Mouse (Mus musculus) embryonic facial prominence, embryonic 15.5 days (tissue): ENCODE data around the gene Dhps. TPM values are rescaled to one million over a fixed set of nuclear protein-coding genes. Genes with fewer than 3 reads are reported as not detected.

ENCODE experiments used
- ATAC-seq: fragments of 200-750 bp; cut with Nextera tagmentation; 2 replicates; pipeline ENCODE4 v1.8.0; 2017; ENCODE audit warnings: low read depth, moderate TSS enrichment; ENCODE audit not compliant: insufficient number of reproducible peaks, low FRiP score, low TSS enrichment
- H3K27ac ChIP-seq: fragments of 300-500 bp; sonication (generic); replicated peaks from 2 replicates; pipeline ENCODE4 v1.5.1; 2015; ENCODE audit warnings: mild to moderate bottlenecking, inconsistent platforms
- H3K27me3 ChIP-seq: fragments of 300-500 bp; sonication (generic); 2 replicates; pipeline ENCODE4 v1.6.1; 2015; ENCODE audit warnings: inconsistent platforms
- H3K36me3 ChIP-seq: fragments of 300-500 bp; sonication (generic); 2 replicates; pipeline ENCODE4 v1.6.1; 2015; ENCODE audit warnings: mild to moderate bottlenecking, inconsistent platforms
- H3K4me1 ChIP-seq: fragments of 300-500 bp; sonication (generic); 2 replicates; pipeline ENCODE4 v1.6.1; 2015; ENCODE audit warnings: inconsistent platforms
- H3K4me2 ChIP-seq: fragments of 300-500 bp; sonication (generic); replicated peaks from 2 replicates; pipeline ENCODE4 v1.6.1; 2015; ENCODE audit warnings: mild to moderate bottlenecking, inconsistent platforms
- H3K4me3 ChIP-seq: fragments of 300-500 bp; sonication (generic); replicated peaks from 2 replicates; pipeline ENCODE4 v1.5.1; 2015; ENCODE audit warnings: mild to moderate bottlenecking, inconsistent platforms
- H3K9ac ChIP-seq: fragments of 300-500 bp; sonication (generic); 2 replicates; pipeline ENCODE4 v1.6.1; 2015; ENCODE audit warnings: inconsistent platforms
- H3K9me3 ChIP-seq: fragments of 300-500 bp; sonication (generic); replicated peaks from 2 replicates; pipeline ENCODE4 v1.6.1; 2016; ENCODE audit warnings: inconsistent platforms
- WGBS: fragments of 180-500 bp; shearing (Covaris S2); methylation state at CpG from one replicate; pipeline ENCODE4 v1.1.7; 2015; 5-methylcytosine and 5-hydroxymethylcytosine counted together
- polyA plus RNA-seq: library from polyadenylated mRNA; unstranded; fragments of >200 nt; fragmentation: Nextera tagmentation; extraction: Ambion mirVana; gene quantifications from 2 replicates; pipeline ENCODE4 v1.2.1, GENCODE M21; 2015

The Dhps gene
- polyA plus RNA-seq, 1 experiment from 2014 or later: 57.9 TPM

- ATAC-seq: no peak
- WGBS: 4% methylated on average over 12 of the region's 12 CpGs
- Histone ChIP-seq H3K4me1 (peaks cover 26% of the 10 kb centered on the region), H3K27me3 (no peaks in the 10 kb centered on the region), H3K4me3 (peak overlapping the region; percentile 82), H3K27ac (peak overlapping the region; percentile 100), H3K9ac (peak overlapping the region; percentile 66), H3K9me3 (no peaks in the 10 kb centered on the region), H3K4me2 (peak overlapping the region; percentile 87), H3K36me3 (peaks cover 35% of the 10 kb centered on the region)
Measured at GRCm38 (mm10) chr8:85035165-85035727, 36.3 kb upstream of the Dhps start.

DNA sequence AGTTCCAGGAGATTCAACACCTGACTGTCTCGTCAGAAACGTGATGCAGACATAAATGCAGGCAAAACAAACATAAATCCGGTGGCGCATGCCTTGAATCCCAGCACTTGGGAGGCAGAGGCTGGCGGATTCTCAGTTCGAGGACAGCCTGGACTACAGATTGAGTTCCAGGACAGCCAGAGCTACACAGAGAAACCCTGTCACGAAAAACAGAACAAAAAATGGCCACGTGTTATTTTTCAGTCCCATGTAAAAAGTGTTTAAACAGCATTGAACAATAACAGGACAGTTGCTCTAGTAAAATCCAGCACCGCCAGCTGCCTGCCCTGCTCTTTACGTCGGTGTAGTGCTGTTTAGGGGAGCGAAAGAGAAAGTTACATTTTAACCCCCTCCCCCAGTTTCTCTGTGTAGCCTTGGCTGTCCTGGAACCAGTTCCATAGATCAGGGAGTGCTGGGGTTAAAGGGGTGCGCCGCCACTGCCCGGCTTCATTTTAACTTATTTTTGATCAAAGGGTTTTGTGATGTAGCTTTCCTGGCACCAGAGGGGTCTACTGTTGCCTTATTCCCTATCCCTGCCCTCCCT, 35.7 kb upstream of the Dhps start:
- ATAC-seq: 0 out of 2 replicates have a peak, but pooled peaks have one; percentile 2
- no peaks in the 10 kb centered on the region for H3K27me3 ChIP-seq
- H3K4me3 ChIP-seq: peak overlapping the region; percentile 82
- peak overlapping the region; percentile 66 for H3K9ac ChIP-seq
- peaks cover 36% of the 10 kb centered on the region for H3K36me3 ChIP-seq
- peaks cover 26% of the 10 kb centered on the region for H3K4me1 ChIP-seq
- H3K9me3 ChIP-seq: no peaks in the 10 kb centered on the region
- peak overlapping the region; percentile 87 for H3K4me2 ChIP-seq
- WGBS: under 1% methylated on average over 15 of the region's 15 CpGs
- H3K27ac ChIP-seq: peak overlapping the region; percentile 100

DNA sequence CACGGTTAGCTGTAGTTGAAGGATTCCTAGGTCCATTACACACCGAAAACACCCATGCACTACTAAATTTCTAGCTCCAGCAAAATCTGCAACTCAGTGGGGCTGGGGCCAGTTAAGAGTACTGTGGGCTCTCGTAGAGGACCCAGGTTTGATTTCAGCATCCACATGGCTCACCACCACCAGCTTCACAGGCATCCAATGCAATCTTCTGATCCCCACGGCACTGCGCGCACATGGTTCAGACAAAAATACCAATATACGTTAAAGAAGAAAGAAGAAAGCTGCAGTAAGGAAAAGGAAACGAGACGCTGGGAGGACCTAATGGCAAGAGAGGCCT, 35.2 kb upstream of the Dhps start:
- Histone ChIP-seq H3K36me3 (peaks cover 37% of the 10 kb centered on the region), H3K27ac (peak overlapping the region; percentile 100), H3K27me3 (no peaks in the 10 kb centered on the region), H3K4me3 (peak overlapping the region; percentile 82), H3K4me2 (peak overlapping the region; percentile 87), H3K9ac (peak overlapping the region; percentile 66), H3K4me1 (peaks cover 28% of the 10 kb centered on the region), H3K9me3 (no peaks in the 10 kb centered on the region)
- under 1% methylated on average over 9 of the region's 9 CpGs for WGBS
- ATAC-seq: peak; percentile 9; the same call in 1 of the 2 replicates

DNA sequence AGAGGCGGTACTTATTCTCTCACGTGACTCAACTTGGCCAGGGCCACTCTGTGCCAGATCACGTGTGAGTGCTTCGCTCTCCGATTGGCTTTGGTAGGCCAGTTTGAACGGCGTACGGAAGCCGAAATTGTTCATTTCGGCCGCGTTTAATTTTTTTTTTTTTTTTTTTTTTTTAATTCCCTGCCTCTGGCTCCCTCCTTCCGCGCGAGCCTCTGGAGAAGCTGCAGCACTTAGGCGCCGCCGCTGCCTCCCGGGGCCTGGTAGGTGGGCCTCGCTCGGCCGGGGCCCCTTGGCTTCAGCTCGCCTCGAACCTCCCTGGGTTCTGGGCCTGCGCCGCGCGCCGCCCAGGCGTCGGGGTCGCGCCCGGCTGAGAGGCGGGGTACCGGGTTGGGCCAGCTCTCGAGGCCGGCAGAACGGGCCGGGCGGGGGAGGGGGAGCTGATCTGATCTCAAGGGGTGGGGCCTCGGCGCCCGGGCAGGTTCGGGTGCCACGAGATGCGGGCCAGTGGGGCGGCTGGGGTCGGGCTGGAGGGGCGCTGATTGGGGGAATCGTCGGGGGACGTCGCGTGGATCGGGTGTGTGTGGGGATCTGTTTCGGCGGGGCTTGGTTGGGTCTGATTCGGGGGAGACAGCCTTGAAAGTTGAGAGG, 34.7 kb upstream of the Dhps start, which contains the start of gene Tnpo2:
Gene Tnpo2, plus strand, starts transcription at position 198 of the 648 bp plus-strand sequence.
- H3K4me2 ChIP-seq: peak within 1 kb of the TSS; percentile 87
- WGBS: under 1% methylated on average over 58 of the region's 59 CpGs

GRCm38 (mm10) chr8:85037366-85037680, 34.2 kb upstream of the Dhps start:
- Histone ChIP-seq H3K4me3 (peak overlapping the region; percentile 82), H3K27ac (peak overlapping the region; percentile 100), H3K4me2 (peak overlapping the region; percentile 87), H3K27me3 (no peaks in the 10 kb centered on the region), H3K9ac (peak overlapping the region; percentile 89), H3K36me3 (peaks cover 35% of the 10 kb centered on the region), H3K9me3 (no peaks in the 10 kb centered on the region), H3K4me1 (peaks cover 29% of the 10 kb centered on the region)
- peak; percentile 68 for ATAC-seq
- 1% methylated on average over 14 of the region's 14 CpGs for WGBS

More for the DNA sequence above, 34.7 kb upstream of the Dhps start, which contains the start of gene Tnpo2:
- peak within 1 kb of the TSS; percentile 100 for H3K27ac ChIP-seq
- no peaks in the 10 kb centered on the region for H3K27me3 ChIP-seq
- peaks cover 37% of the 10 kb centered on the region for H3K36me3 ChIP-seq
- H3K9me3 ChIP-seq: no peaks in the 10 kb centered on the region
- peak within 1 kb of the TSS; percentile 89 for H3K9ac ChIP-seq
- H3K4me3 ChIP-seq: peak within 1 kb of the TSS; percentile 82
- peaks cover 29% of the 10 kb centered on the region for H3K4me1 ChIP-seq
- ATAC-seq: peak; percentile 92

DNA sequence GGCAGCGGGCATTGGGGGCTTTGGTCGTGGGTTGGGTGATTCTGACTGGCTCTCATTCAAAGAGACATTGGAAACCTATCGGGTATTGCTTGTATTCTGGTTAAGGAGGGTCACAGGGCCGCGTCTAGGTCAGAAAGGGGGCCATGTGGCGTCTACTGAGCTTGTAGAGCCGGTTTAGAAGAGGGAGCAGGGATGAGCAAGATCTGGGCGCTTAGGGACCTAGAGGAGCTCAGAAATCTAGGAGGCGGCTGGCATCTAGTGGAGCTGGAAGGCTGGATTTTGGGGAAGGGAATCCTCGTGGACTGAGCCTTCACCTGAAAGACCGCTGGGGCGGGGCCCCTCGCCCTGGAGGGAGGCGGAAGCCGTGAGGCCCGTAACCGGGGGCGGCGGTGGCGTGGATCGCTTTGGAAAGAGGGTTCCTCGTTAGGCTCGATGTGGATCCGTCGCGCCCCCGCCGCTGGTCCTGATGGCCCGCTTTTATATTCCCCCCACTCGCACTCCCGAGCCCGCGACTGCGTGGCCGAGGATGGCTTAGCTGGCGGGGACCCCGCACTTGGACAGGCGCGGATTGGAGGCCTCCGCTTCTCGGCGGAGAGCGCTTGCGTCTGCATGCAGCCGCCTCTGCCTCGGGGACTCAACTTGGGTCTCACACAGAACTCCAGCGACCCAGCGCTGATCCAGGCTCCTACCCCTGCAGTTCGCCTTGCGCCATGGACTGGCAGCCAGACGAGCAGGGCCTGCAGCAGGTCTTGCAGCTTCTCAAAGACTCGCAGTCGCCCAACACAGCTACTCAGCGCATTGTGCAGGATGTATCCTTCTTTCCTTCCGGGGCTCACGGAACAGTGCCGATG, 33.7 kb upstream of the Dhps start:
- peak overlapping the region; percentile 82 for H3K4me3 ChIP-seq
- peak overlapping the region; percentile 89 for H3K9ac ChIP-seq
- no peak for ATAC-seq
- peaks cover 29% of the 10 kb centered on the region for H3K4me1 ChIP-seq
- H3K4me2 ChIP-seq: peak overlapping the region; percentile 87
- under 1% methylated on average over 57 of the region's 57 CpGs for WGBS
- H3K27ac ChIP-seq: peak overlapping the region; percentile 100
- H3K9me3 ChIP-seq: no peaks in the 10 kb centered on the region
- H3K27me3 ChIP-seq: no peaks in the 10 kb centered on the region
- peaks cover 31% of the 10 kb centered on the region for H3K36me3 ChIP-seq

- no peaks in the 10 kb centered on the region for H3K27me3 ChIP-seq
- no peak overlapping the region for H3K27ac ChIP-seq
- no peak for ATAC-seq
- H3K4me3 ChIP-seq: no peak overlapping the region
- no peak overlapping the region for H3K9ac ChIP-seq
- H3K4me1 ChIP-seq: peaks cover 10% of the 10 kb centered on the region
- 79% methylated on average over 6 of the region's 6 CpGs for WGBS
- no peak overlapping the region for H3K4me2 ChIP-seq
- no peaks in the 10 kb centered on the region for H3K9me3 ChIP-seq
- H3K36me3 ChIP-seq: peaks cover 78% of the 10 kb centered on the region
Measured at GRCm38 (mm10) chr8:85043619-85044018, 27.9 kb upstream of the Dhps start.

- ATAC-seq: no peak
- Histone ChIP-seq H3K27me3 (no peaks in the 10 kb centered on the region), H3K36me3 (peaks cover 48% of the 10 kb centered on the region), H3K4me1 (peaks cover 19% of the 10 kb centered on the region), H3K27ac (no peak overlapping the region), H3K9me3 (no peaks in the 10 kb centered on the region), H3K4me2 (no peak overlapping the region), H3K9ac (no peak overlapping the region), H3K4me3 (no peak overlapping the region)
- 81% methylated on average over 7 of the region's 7 CpGs for WGBS
Measured at GRCm38 (mm10) chr8:85057367-85057766, 14.2 kb upstream of the Dhps start.

- ATAC-seq: peak; percentile 84
Measured at GRCm38 (mm10) chr8:85059879-85060616, 11.5 kb upstream of the Dhps start, which contains the start of gene Fbxw9. TSS of gene Fbxw9 (plus strand) at chr8:85060055.

GRCm38 (mm10) chr8:85062603-85063002, 9.0 kb upstream of the Dhps start:
- Histone ChIP-seq H3K36me3 (peaks cover 30% of the 10 kb centered on the region; the same call in 1 of the 2 replicates), H3K9ac (no peak overlapping the region), H3K27ac (no peak overlapping the region), H3K27me3 (no peaks in the 10 kb centered on the region), H3K4me2 (no peak overlapping the region), H3K4me3 (no peak overlapping the region), H3K4me1 (peaks cover 19% of the 10 kb centered on the region), H3K9me3 (no peaks in the 10 kb centered on the region)
- ATAC-seq: no peak
- WGBS: 94% methylated on average over 4 of the region's 4 CpGs

More at GRCm38 (mm10) chr8:85059879-85060616, 11.5 kb upstream of the Dhps start, which contains the start of gene Fbxw9:
- Histone ChIP-seq H3K4me3 (peak within 1 kb of the TSS; percentile 87), H3K9me3 (no peaks in the 10 kb centered on the region), H3K9ac (peak within 1 kb of the TSS; percentile 69), H3K36me3 (peaks cover 33% of the 10 kb centered on the region), H3K4me1 (peaks cover 19% of the 10 kb centered on the region), H3K27me3 (no peaks in the 10 kb centered on the region), H3K27ac (peak within 1 kb of the TSS; percentile 60; the same call in 1 of the 2 replicates), H3K4me2 (peak within 1 kb of the TSS; percentile 92)
- under 1% methylated on average over 53 of the region's 53 CpGs for WGBS
